Mouse (Mus musculus): ENCODE measurements around the gene Dgkh. TPM values are rescaled to one million over a fixed set of nuclear protein-coding genes. Genes with fewer than 3 reads are reported as not detected.
"Not testable (repeated sequence)": the region's sequence is repeated elsewhere in the genome, so short reads cannot be mapped to it uniquely, and the experiment has no call there.

Dgkh gene
- total and polyA plus RNA-seq, 3 experiments, result 0.05 TPM; not detected in 2

- H3K9me3 ChIP-seq (replicated peaks), result peaks cover 8% of the 10 kb centered on the region
- DNase-seq (ENCODE audit: low spot score) (no peak), ATAC-seq (ENCODE audit: extremely low read depth, insufficient number of reproducible peaks, low FRiP score, poor library complexity, severe bottlenecking) (no peak)
- H3K4me1 ChIP-seq (ENCODE audit: insufficient read depth, low read depth, low read length), result no peaks in the 10 kb centered on the region
- H3K36me3 ChIP-seq (replicated peaks), result no peaks in the 10 kb centered on the region
- TF ChIP-seq GATA2 (IDR thresholded peaks at IDR 0.05; ENCODE audit: borderline replicate concordance, low read depth, low read length) (no peak), POLR2AphosphoS5 (IDR thresholded peaks at IDR 0.05; ENCODE audit: insufficient replicate concordance, low read depth, low read length) (no peak), CTCF (IDR thresholded peaks at IDR 0.05; ENCODE audit: low read depth, low read length) (no peak), TAL1 (conservative IDR thresholded peaks at IDR 0.05; ENCODE audit: low read depth, low read length) (no peak), GATA1 (IDR thresholded peaks at IDR 0.05; ENCODE audit: borderline replicate concordance, low read length) (no peak)
- no peak overlapping the region for H3K4me3 ChIP-seq (ENCODE audit: low read depth, low read length)
- H3K27me3 ChIP-seq (ENCODE audit: insufficient read depth, low read length), result no peaks in the 10 kb centered on the region
These were observed 7.1 kb downstream of the Dgkh start for GRCm38 (mm10) chr14:78725307-78725956.

GRCm38 (mm10) chr14:78724414-78725306, 7.9 kb downstream of the Dgkh start:
- ATAC-seq (ENCODE audit: extremely low read depth, insufficient number of reproducible peaks, low FRiP score, poor library complexity, severe bottlenecking) (no peak), DNase-seq (ENCODE audit: low spot score) (no peak)
- TF ChIP-seq GATA1 (IDR thresholded peaks at IDR 0.05; ENCODE audit: borderline replicate concordance, low read length) (no peak), TAL1 (conservative IDR thresholded peaks at IDR 0.05; ENCODE audit: low read depth, low read length) (no peak), CTCF (IDR thresholded peaks at IDR 0.05; ENCODE audit: low read depth, low read length) (no peak), POLR2AphosphoS5 (IDR thresholded peaks at IDR 0.05; ENCODE audit: insufficient replicate concordance, low read depth, low read length) (no peak), GATA2 (IDR thresholded peaks at IDR 0.05; ENCODE audit: borderline replicate concordance, low read depth, low read length) (no peak)
- H3K36me3 ChIP-seq (replicated peaks), result no peaks in the 10 kb centered on the region
- no peaks in the 10 kb centered on the region for H3K4me1 ChIP-seq (ENCODE audit: insufficient read depth, low read depth, low read length)
- H3K4me3 ChIP-seq (ENCODE audit: low read depth, low read length), result no peak overlapping the region
- peaks cover 8% of the 10 kb centered on the region for H3K9me3 ChIP-seq (replicated peaks)
- H3K27me3 ChIP-seq (ENCODE audit: insufficient read depth, low read length), result no peaks in the 10 kb centered on the region

- not testable (repeated sequence) for H3K27me3 ChIP-seq (ENCODE audit: insufficient read depth, low read length)
These were observed 8.9 kb downstream of the Dgkh start for GRCm38 (mm10) chr14:78723655-78724054.

GRCm38 (mm10) chr14:78722031-78722430, 10.5 kb downstream of the Dgkh start:
- Histone ChIP-seq H3K4me1 (ENCODE audit: insufficient read depth, low read depth, low read length) (no peaks in the 10 kb centered on the region), H3K9me3 (replicated peaks) (peaks cover 8% of the 10 kb centered on the region), H3K27me3 (ENCODE audit: insufficient read depth, low read length) (no peaks in the 10 kb centered on the region), H3K36me3 (replicated peaks) (no peaks in the 10 kb centered on the region), H3K4me3 (ENCODE audit: low read depth, low read length) (no peak overlapping the region)
- DNase-seq (ENCODE audit: low spot score) (no peak), ATAC-seq (ENCODE audit: extremely low read depth, insufficient number of reproducible peaks, low FRiP score, poor library complexity, severe bottlenecking) (no peak)
- no peak for TF ChIP-seq TAL1 (conservative IDR thresholded peaks at IDR 0.05; ENCODE audit: low read depth, low read length)
- TF ChIP-seq GATA2 (IDR thresholded peaks at IDR 0.05; ENCODE audit: borderline replicate concordance, low read depth, low read length), result no peak
- no peak for TF ChIP-seq POLR2AphosphoS5 (IDR thresholded peaks at IDR 0.05; ENCODE audit: insufficient replicate concordance, low read depth, low read length)
- TF ChIP-seq GATA1 (IDR thresholded peaks at IDR 0.05; ENCODE audit: borderline replicate concordance, low read length), result no peak
- TF ChIP-seq CTCF (IDR thresholded peaks at IDR 0.05; ENCODE audit: low read depth, low read length), result no peak

More at GRCm38 (mm10) chr14:78723655-78724054, 8.9 kb downstream of the Dgkh start:
- not testable (repeated sequence) for H3K4me1 ChIP-seq (ENCODE audit: insufficient read depth, low read depth, low read length); H3K4me3 ChIP-seq (ENCODE audit: low read depth, low read length); H3K36me3 ChIP-seq (replicated peaks); DNase-seq (ENCODE audit: low spot score); ATAC-seq (ENCODE audit: extremely low read depth, insufficient number of reproducible peaks, low FRiP score, poor library complexity, severe bottlenecking); H3K9me3 ChIP-seq (replicated peaks)

GRCm38 (mm10) chr14:78716035-78716434, 16.5 kb downstream of the Dgkh start:
- H3K4me3 ChIP-seq (ENCODE audit: low read depth, low read length), result no peak overlapping the region
- DNase-seq (ENCODE audit: low spot score) (no peak), ATAC-seq (ENCODE audit: extremely low read depth, insufficient number of reproducible peaks, low FRiP score, poor library complexity, severe bottlenecking) (no peak)
- H3K36me3 ChIP-seq (replicated peaks), result no peaks in the 10 kb centered on the region
- H3K9me3 ChIP-seq (replicated peaks), result no peaks in the 10 kb centered on the region
- H3K27me3 ChIP-seq (ENCODE audit: insufficient read depth, low read length), result no peaks in the 10 kb centered on the region
- H3K4me1 ChIP-seq (ENCODE audit: insufficient read depth, low read depth, low read length), result no peaks in the 10 kb centered on the region
- TF ChIP-seq POLR2AphosphoS5 (IDR thresholded peaks at IDR 0.05; ENCODE audit: insufficient replicate concordance, low read depth, low read length), result no peak
- TF ChIP-seq CTCF (IDR thresholded peaks at IDR 0.05; ENCODE audit: low read depth, low read length), result no peak
- no peak for TF ChIP-seq GATA1 (IDR thresholded peaks at IDR 0.05; ENCODE audit: borderline replicate concordance, low read length)
- TF ChIP-seq TAL1 (conservative IDR thresholded peaks at IDR 0.05; ENCODE audit: low read depth, low read length), result no peak
- TF ChIP-seq GATA2 (IDR thresholded peaks at IDR 0.05; ENCODE audit: borderline replicate concordance, low read depth, low read length), result no peak

GRCm38 (mm10) chr14:78712565-78713148, 19.9 kb downstream of the Dgkh start:
- no peak for ATAC-seq (ENCODE audit: extremely low read depth, insufficient number of reproducible peaks, low FRiP score, poor library complexity, severe bottlenecking)
- peaks cover 5% of the 10 kb centered on the region; the same call in 1 of the 2 replicates for H3K27me3 ChIP-seq (ENCODE audit: insufficient read depth, low read length)
- no peak for TF ChIP-seq TAL1 (conservative IDR thresholded peaks at IDR 0.05; ENCODE audit: low read depth, low read length)
- TF ChIP-seq CTCF (IDR thresholded peaks at IDR 0.05; ENCODE audit: low read depth, low read length), result no peak
- TF ChIP-seq GATA2 (IDR thresholded peaks at IDR 0.05; ENCODE audit: borderline replicate concordance, low read depth, low read length), result no peak
- no peak for TF ChIP-seq POLR2AphosphoS5 (IDR thresholded peaks at IDR 0.05; ENCODE audit: insufficient replicate concordance, low read depth, low read length)
- TF ChIP-seq GATA1 (IDR thresholded peaks at IDR 0.05; ENCODE audit: borderline replicate concordance, low read length), result no peak

More at GRCm38 (mm10) chr14:78712565-78713148, 19.9 kb downstream of the Dgkh start:
- H3K4me3 ChIP-seq (ENCODE audit: low read depth, low read length), result no peak overlapping the region
- H3K36me3 ChIP-seq (replicated peaks), result no peaks in the 10 kb centered on the region
- no peaks in the 10 kb centered on the region for H3K4me1 ChIP-seq (ENCODE audit: insufficient read depth, low read depth, low read length)
- H3K9me3 ChIP-seq (replicated peaks), result no peaks in the 10 kb centered on the region
- no peak for DNase-seq (ENCODE audit: low spot score)
